Mouse (Mus musculus): ENCODE results near the gene Gm20517.

Gm20517 gene

DNA sequence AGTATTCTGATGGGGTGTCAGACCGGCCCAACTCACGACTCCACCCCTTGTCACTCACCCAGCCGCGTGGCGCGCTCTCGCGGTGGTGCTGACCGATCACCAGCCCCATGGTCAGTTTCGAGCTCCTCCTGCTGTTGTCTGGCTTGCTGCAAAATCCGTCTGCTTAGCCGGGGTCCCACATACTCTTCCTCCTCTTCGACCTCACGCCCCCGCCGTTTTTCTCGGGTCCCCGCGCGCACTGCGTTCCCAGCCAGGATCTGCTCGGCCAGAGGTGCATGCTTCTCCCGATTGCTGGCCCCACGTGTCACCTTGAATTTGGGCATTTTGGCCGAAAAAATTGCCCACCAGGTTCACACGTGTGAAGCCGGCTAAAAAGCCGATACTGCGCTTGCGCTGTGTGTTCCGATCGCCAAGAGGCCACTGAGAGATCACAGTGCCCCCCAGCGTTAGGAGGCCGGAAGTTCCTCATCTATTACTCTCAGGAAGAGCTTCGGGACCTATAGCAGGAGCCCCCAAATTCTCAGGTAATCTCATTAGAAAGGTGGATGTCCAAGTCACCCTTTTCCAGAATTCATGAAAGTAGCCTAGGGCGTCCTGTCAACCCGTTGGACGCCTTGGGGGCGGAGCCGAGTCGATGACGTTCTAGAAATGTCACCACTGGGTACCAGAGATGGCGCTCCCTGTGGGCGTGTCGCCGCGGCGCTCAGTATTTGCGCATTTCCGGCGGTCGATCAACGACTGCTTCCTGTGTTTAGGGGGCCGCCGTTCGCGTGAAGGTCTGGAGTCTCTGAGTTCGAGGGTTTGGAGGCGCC, at the start of gene Gm20517, which contains the start of the genes Bysl and Med20:
Gene Gm20517 (plus strand): TSS at position 741 of the 812 bp plus-strand sequence.
Gene Bysl (minus strand): TSS at position 644 of the 812 bp plus-strand sequence.
Gene Med20 (plus strand): TSS at position 734 of the 812 bp plus-strand sequence.
- in situ Hi-C loops (cut with MboI, MseI) = no loop called here

DNA sequence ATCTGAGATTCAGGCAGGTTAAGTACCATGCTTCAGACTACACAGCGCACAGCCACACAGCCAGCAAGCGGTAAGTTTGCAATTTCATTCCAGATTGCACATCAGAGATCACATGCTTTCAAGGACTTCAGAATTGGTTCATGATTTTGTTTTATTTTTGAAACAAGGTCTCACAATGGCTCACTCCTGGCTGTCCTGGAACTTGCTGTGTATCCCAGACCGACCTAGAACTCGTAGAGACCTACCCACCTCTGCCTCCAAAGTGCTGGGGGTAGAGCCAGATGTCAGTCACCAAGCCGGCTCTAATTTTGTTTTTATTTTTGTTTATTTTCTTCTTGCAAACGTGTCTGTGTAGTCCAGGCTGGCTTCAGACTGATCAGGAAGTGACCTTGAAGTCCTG, 48.5 kb upstream of the Gm20517 start:
- in situ Hi-C loops (cut with MboI, MseI) = no loop called here

DNA sequence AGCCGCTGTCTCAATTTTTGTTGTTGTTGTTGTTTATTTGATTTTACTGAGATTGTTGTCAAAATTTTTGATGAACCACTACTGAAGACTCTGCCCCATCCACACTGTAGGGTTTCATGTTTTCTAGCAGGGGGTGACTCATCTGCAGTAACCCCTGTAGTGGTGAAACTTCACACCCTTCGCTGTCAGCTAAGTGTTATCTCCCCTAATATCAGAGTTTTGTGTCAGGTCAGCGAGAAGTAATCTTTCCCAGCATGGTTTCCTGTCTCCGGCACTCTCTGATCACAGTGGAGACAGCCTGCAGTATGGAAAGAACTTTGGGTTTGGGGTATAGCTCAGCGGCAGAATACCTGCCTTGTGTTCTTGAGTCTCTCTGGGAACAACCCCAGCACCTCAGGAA, 46.8 kb upstream of the Gm20517 start:
- in situ Hi-C loops (cut with MboI, MseI) = no loop called here

DNA sequence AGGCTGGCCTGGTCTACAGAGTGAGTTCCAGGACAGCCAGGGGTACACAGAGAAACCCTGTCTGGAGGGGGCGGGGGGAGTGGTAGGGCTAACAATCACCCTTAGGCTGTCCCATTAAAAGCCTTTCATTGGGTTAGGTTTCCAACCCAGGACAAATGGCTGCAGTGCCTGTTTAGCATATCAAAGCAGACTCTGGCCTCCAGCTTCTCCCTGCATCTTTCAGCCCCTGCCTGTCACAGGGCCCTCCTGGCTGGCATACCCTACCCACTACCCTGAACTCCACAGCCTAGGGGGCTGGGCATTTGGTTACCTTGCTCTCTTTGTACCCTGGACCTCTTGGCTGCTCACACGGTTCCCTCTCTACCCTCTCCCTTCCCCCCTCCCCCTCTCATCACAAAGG, 45.3 kb upstream of the Gm20517 start:
- in situ Hi-C loops (cut with MboI, MseI) = no loop called here

DNA sequence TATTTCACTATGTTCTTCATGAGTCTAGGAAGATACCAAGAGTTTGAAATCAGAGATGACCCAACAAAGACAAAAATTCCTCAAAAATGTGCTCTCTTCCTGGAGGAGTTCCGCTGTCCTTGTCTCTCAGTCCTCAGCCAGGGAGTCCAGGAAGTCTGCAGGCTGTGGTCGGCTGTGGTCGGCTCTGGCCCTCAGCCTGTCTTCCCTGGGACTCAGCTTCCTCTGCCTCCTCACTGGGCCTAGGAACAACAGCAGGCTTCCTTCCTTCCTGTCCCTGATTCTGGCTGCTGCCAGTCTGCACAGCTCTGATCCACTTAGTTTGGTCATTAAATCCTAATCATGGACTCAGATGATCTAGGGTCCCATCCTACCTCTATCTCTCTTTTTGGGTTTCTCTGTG, 44.1 kb upstream of the Gm20517 start:
- in situ Hi-C loops (cut with MboI, MseI) = no loop called here

DNA sequence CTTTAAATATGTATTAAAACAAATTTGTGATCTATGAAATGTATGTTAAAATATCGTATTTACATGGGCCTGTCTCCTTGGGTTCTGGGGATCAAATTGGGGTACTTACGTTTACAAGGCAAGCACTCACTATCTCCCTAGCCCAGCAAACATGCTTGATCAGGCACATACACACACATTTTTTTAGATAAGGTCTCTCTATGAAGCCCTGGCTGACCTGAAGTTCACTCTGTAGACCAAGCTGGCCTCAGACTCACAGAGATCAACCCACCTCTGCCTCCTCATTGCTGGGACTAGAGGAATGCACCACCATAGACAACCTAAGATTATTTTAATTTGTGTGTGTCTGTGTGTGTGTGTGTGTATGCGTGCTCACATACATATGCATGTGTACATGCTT, 43.0 kb upstream of the Gm20517 start:
- in situ Hi-C loops (cut with MboI, MseI) = no loop called here

DNA sequence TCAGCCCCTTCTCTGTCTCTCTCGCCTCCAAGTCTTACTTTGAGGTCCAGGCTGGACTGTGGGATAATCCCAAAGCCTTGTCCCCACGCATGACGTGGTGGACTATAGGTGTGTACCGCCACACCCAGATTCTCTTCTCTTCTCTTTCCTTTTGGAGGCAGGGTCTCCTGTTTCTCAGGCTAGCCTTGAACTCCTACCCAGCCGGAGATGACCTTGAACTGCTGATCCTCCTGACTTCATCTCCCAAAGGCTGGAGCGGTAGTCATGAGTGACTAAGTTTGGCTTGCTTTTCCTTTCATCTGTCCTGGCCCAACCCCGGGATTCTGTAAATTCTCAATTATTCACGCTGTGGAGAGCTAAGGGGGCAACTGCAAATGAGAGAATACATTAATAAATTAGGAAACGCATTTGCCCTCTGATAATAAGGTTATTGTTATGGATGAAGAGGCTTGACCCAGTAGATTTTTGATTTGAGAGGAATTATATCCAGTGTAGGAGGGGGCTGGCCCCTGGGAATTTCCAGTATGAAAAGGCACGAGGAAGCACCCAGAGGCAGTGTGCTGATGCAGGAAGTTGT, 42.4 kb upstream of the Gm20517 start:
- in situ Hi-C loops (cut with MboI, MseI) = no loop called here

DNA sequence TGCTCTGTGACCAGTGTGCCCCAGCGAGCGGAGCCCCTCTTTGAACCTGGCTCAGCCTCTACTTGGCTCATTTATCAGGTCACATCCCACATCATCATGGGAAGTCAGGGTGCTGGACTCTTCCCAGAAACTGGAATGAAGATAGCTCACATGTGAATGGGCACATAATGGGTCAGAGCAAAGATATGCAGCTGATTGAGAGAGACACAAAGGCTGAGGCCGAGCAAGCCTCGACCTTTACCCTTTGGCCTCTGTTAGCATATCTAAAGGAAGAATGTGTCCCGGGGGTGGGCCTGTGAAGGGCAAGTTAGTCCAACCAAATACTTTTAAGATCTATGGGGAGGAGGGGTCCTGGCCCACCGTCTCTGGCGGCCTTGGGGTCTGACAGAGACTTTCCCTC, 39.8 kb upstream of the Gm20517 start:
- in situ Hi-C loops (cut with MboI, MseI) = no loop called here

DNA sequence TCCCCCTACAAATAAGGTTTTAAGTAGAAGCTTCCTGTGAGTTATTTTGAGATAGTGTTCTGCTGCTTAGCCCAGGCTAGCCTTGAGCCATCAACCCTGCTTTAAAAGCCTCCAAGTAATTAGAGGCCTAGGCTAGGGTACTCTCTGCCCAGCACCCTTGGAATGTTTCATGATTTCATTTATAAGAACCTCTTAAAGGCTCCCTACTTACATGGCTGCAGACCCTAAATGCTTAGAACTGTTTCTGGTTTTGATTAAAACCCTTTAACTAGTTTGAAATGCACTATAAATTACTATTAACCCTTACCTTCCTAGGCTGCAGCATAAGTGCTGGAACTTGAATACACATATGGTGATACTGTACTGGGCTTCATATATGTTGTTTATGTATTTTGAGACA, 39.0 kb upstream of the Gm20517 start:
- in situ Hi-C loops (cut with MboI, MseI) = no loop called here

DNA sequence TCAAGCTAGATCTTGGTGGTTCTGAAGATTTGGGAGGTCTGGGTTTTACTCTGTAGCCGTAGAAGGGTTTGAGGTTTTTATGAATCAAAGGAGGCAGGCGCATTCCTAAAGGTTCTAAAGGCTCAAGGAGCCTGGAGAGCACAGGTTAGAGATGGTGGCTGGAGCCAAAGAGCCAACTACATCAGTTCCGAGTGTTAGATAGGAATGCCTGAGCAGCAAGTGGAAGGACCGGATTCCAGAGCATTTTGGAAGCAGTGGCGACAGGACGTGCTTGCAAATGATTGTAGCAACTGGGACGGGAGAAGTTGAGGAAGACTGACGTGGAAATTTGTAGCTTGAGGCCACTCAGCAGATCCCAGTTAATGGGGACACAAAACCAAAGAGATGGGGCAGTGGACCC, 37.4 kb upstream of the Gm20517 start:
- in situ Hi-C loops (cut with MboI, MseI) = no loop called here

DNA sequence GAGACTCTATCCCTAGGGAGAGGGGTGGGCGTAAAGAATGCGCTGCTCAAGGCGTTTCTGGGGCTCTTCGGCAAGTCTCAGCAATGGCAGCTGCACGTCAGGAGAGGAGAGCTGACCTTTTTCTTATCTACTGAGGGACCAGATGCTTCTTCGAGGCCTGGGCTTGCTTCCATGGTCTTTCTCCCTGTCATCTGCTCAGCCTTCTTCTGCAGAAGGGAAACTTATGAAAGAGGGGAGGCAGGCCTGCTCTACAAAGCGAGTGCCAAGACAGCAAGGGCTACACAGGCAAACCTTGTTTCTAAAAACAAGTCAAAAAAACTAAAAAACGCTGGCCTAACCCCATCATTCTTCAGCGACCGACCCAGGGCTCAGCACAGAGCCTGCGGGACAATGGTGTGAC, 36.6 kb upstream of the Gm20517 start:
- in situ Hi-C loops (cut with MboI, MseI) = no loop called here

DNA sequence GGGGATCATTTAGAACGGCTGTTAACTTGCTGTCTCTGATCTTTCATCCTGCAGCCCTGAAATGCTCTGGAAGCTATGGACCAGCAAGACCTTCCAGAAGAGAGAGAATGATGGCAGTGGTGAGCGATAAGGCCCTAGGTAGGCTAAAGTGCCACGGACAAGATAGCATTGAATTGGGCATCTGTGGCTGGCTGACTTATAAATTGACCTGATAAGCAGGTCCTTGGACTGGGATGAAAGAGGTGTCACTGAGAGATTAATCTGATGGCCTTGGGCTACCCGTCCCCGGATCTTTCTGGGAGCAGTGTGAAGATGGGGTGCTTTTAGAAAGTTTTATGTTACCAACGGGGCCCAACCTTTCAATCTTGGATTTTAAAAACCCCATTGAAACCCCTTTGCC, 32.7 kb upstream of the Gm20517 start:
- in situ Hi-C loops (cut with MboI, MseI) = no loop called here

DNA sequence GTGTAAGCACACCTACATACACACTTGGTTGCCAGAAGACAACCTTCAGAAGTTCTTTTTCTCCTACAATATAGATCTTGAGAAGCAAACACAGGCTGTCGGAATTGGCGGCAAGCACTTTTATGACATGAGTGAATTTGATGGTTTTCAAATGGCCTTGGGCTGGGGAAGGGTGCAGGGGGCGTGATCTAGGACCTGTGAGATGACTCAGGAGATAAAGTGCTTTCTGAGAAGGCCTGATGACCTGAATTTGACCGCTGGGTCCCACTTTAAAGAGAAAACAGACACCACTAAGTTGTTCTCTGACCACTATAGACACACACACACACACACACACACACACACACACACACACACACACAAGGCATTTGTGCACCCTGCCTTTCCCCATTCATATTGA, 30.4 kb upstream of the Gm20517 start:
- in situ Hi-C loops (cut with MboI, MseI) = no loop called here

DNA sequence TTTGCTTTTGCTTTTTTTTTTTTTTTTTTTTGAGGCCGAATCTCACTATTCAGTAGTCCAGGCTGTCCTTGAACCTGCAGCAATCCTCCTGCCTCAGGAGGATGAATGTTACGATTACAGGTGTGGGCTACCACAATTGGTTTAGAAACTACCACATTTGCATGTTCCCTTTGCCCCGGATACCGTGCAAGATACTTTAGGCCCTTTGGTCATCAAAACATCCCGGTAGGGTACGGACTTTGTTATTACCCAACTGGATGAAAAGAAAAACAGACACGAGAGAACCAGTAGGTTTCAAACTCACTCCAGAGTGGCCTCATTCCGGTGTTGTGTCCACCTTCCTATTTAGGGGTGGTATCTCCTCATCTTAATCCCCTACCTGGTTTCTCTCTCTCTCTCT, 22.9 kb upstream of the Gm20517 start:
- in situ Hi-C loops (cut with MboI, MseI) = no loop called here

DNA sequence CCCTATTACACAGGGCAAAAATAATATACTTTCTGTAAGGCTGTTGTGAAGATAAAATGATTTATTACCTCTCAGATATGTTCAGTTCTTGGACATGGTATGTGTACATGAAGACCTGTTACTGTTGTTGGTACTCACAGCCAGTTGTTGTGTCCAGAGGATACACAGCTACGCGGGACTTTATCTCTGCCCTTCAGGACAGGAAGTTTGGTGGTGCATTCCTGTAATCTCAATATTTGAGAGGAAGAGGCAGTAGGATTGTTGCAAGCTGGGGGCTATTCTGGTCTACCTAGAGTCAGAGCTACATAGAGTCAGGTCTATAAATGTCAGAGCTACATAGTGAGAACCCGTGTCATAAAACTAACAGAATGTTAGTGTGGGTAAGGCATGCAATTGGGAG, 20.3 kb upstream of the Gm20517 start:
- in situ Hi-C loops (cut with MboI, MseI) = loop anchor here (10.0 kb wide), 1 partner anchor 704 kb away; the partner anchor contains the start of gene Treml2

DNA sequence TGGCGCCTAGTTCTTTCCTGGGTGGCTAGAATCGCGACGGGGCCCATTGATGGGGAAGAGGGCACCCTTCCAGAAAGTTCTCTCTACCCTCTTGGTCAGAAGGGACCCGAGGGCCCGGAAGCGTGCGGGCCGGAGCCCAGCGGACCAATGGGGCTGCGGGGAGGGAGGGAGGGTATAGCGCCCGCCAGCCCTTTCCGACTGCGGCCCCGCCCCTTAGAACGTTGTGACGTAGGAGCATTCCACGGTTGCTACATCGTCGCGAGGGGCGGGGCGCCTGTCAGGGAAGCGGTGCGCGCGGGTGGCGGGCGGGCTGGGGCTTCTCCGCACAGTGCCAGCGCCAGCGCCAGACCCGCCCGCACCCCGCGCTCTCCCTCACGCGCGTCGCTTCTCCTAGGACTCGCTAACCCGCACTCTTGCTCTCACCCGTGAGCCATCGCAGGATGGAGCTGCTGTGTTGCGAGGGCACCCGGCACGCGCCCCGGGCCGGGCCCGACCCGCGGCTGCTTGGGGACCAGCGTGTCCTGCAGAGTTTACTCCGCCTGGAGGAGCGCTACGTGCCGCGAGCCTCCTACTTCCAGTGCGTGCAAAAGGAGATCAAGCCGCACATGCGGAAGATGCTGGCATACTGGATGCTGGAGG, 18.1 kb upstream of the Gm20517 start:
- in situ Hi-C loops (cut with MboI, MseI) = loop anchor here (10.0 kb wide), 1 partner anchor 701 kb away; the partner anchor contains the start of gene Treml2

DNA sequence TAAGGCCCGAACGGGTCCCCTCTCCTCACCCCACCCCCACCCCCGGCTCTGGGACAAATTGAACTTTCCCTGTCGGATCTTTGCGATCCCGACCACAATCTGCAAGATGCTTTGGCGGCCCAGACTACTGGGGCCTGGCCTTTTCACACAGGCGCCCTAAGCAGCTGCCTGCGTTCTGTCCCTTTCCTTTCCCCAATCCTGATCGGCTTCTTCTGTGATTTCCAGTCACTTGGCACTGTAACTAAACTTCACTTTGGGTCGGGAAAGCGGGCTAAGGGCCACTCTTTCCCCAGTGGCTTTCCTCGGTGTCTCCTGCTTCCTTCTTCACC, 17.6 kb upstream of the Gm20517 start:
- in situ Hi-C loops (cut with MboI, MseI) = loop anchor here (10.0 kb wide), 1 partner anchor 701 kb away; the partner anchor contains the start of gene Treml2

DNA sequence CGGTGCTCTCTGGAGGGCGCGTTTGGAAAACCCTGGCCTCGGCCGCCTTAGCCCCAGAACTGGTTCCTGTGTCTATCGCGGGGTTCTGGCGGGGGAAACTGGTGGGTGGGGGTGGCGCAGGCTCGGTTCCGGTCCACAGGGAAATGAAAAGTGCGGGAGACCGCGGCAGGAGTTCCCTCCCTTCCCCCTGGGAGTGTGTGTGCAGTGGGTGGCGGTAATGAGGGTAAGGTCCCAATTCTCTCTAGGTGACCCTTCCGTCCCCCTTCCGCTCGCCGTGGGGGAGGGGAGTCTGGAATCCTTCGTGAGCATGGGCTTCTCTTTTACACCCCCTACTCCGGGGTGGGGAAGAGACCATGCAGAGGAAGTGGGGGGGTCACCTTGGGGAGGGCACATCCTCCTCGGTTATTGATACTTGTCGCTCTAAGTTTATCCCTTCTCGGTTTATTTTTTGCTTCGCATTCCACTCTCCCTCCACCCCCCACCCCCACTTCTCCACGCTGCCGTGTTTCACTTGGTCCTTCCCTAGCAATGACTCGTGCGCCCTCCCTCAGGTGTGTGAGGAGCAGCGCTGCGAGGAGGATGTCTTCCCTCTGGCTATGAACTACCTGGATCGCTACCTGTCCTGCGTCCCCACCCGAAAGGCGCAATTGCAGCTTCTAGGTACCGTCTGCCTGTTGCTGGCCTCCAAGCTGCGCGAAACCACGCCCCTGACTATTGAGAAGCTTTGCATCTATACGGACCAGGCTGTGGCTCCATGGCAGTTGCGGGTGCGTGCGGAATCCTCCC, 17.0 kb upstream of the Gm20517 start:
- in situ Hi-C loops (cut with MboI, MseI) = loop anchor here (10.0 kb wide), 1 partner anchor 700 kb away; the partner anchor contains the start of gene Treml2

DNA sequence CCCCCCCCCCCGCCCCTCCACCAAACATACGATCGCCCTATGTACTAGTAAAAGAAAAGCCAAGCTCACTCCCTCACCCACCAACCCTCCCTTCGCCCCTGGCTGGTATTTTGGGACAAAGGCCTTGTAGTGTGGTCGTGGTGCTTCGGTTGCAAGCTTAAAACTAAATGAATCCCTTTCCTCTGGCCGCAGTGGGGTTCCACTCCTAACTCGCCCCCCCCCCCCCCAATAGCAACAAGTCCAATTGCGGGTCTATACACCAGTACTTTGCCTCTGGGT, 16.5 kb upstream of the Gm20517 start:
- in situ Hi-C loops (cut with MboI, MseI) = loop anchor here (5.0 to 10.0 kb wide), 2 partner anchors 83 to 700 kb away; partner anchors contain the start of gene Treml2

DNA sequence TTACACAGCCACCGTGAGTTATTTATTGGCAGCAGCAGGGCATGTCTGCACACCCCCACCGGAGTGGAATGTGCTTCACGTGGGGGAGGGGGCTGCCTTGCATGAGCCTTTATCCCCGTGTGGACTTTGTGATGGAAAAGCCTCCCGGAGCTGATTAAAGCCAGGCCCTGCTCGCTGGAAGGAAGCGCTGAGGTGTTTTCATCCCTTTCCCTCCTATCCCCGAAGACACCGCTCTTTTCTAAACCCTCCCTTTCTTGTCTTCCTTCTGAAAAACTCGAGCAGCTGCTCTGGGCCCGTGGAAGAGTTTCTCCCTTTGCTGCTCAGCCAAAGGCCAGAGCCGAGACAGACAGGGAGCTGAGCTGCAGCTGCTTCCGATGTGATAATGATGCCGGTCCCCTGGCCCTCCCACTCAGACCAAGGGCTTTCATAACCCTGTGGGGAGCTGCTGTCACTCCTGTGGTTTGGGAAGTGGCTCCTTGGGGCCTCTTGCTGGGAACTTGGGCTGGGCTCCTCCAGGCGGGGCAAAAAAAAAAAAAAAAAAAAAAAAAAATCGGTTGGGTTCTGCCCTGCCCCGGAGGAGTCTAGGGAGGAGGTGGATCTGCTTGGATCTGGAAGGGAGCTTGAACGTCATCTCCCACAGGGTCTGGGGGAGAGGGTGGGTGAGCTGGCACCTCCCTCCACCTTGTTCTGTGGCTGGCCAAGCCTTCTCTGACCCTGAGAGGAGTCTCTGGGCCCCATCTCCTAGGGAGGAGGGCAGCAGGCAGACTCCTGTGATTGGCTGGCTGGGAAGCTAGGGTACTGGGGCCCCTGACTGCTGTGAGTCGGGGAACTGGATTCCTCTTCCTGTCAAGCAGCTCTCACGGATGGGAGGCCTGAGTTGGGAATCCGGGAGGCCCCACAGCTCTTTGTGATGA, 15.9 kb upstream of the Gm20517 start:
- in situ Hi-C loops (cut with MboI, MseI) = loop anchor here (5.0 to 10.0 kb wide), 2 partner anchors 83 to 699 kb away; partner anchors contain the start of gene Treml2

Data from regulatory T cell (primary cell).